Mouse (Mus musculus) heart, postnatal 4 days (tissue): ENCODE data around the gene Slc6a20b. TPM values are rescaled to one million over a fixed set of nuclear protein-coding genes. Genes with fewer than 3 reads are reported as not detected.

Experiments
- DNase-seq: peaks from one replicate; pipeline ENCODE4 v3.0.0; 2021
- total RNA-seq, 2 experiments: library from RNA; stranded (reverse); gene quantifications; 2 replicates each; pipeline ENCODE4 v1.2.3; 2021

Slc6a20b gene
- total RNA-seq, 2 experiments from 2014 or later, result not detected

- DNase-seq, result no peak
Measured at GRCm38 (mm10) chr9:123589240-123589910, 43.0 kb downstream of the Slc6a20b start.

GRCm38 (mm10) chr9:123577360-123578192 is 54.8 kb downstream of the Slc6a20b start:
- DNase-seq, result no peak

- no peak for DNase-seq
Measured at GRCm38 (mm10) chr9:123554599-123554998, 77.8 kb downstream of the Slc6a20b start.

Other genes starting within 250 kb of the Slc6a20b start
- gene Limd1, start 153.9 kb downstream of the Slc6a20b start, total RNA-seq, result 10 to 100 TPM; 49.1 to 53.5 TPM
- gene Sacm1l, start 102.8 kb downstream of the Slc6a20b start, total RNA-seq, result 10 to 100 TPM; 44.6 to 47.0 TPM
- under 1 TPM in 1 of 2 experiments, not detected in 1; 0.17 TPM for gene Ccr9, start 45.9 kb upstream of the Slc6a20b start, total RNA-seq
- gene Slc6a20a, start 46.3 kb upstream of the Slc6a20b start, total RNA-seq, result not detected
- 10 to 100 TPM; 32.7 to 33.4 TPM for gene Lztfl1, start 85.1 kb upstream of the Slc6a20b start, total RNA-seq
- gene Cxcr6, start 173.9 kb upstream of the Slc6a20b start, total RNA-seq, result not detected
- gene Fyco1, start 219.3 kb upstream of the Slc6a20b start, total RNA-seq, result 100 to 1,000 TPM; 156 to 161 TPM
- gene Xcr1, start 229.5 kb upstream of the Slc6a20b start, total RNA-seq, result not detected